Mouse (Mus musculus): ENCODE data around the gene Gm42674. TPM values are rescaled to one million over a fixed set of nuclear protein-coding genes. Genes with fewer than 3 reads are reported as not detected.

The Gm42674 gene
- polyA plus RNA-seq, 1 experiment, result not detected

GRCm38 (mm10) chr3:90627807-90628206 is 26.1 kb downstream of the Gm42674 start:
- no peaks in the 10 kb centered on the region; the same call in 1 of the 2 replicates for H3K4me1 ChIP-seq (ENCODE audit: control insufficient read depth, insufficient read depth, low read length)
- H3K27ac ChIP-seq (ENCODE audit: insufficient read depth, low read length), result no peak overlapping the region
- no peak overlapping the region for H3K4me3 ChIP-seq (ENCODE audit: insufficient read depth, low read length)
- peak; percentile 76 for TF ChIP-seq CTCF (IDR thresholded peaks at IDR 0.05; ENCODE audit: extremely low read depth, insufficient read depth, low read length)
- TF ChIP-seq POLR2A (IDR thresholded peaks at IDR 0.05; ENCODE audit: extremely low read depth, insufficient read depth, low read length), result no peak

- Histone ChIP-seq H3K4me3 (ENCODE audit: insufficient read depth, low read length) (no peak overlapping the region), H3K4me1 (ENCODE audit: control insufficient read depth, insufficient read depth, low read length) (no peaks in the 10 kb centered on the region), H3K27ac (ENCODE audit: insufficient read depth, low read length) (no peak overlapping the region)
- no peak for TF ChIP-seq POLR2A (IDR thresholded peaks at IDR 0.05; ENCODE audit: extremely low read depth, insufficient read depth, low read length)
Observed at GRCm38 (mm10) chr3:90629298-90629697, 27.6 kb downstream of the Gm42674 start.

- Histone ChIP-seq H3K4me3 (ENCODE audit: insufficient read depth, low read length) (no peak overlapping the region), H3K4me1 (ENCODE audit: control insufficient read depth, insufficient read depth, low read length) (no peaks in the 10 kb centered on the region), H3K27ac (ENCODE audit: insufficient read depth, low read length) (no peak overlapping the region)
- TF ChIP-seq POLR2A (IDR thresholded peaks at IDR 0.05; ENCODE audit: extremely low read depth, insufficient read depth, low read length) (no peak), CTCF (IDR thresholded peaks at IDR 0.05; ENCODE audit: extremely low read depth, insufficient read depth, low read length) (no peak)
Observed at GRCm38 (mm10) chr3:90631984-90632383, 30.3 kb downstream of the Gm42674 start.

- TF ChIP-seq CTCF (IDR thresholded peaks at IDR 0.05; ENCODE audit: extremely low read depth, insufficient read depth, low read length) (no peak), POLR2A (IDR thresholded peaks at IDR 0.05; ENCODE audit: extremely low read depth, insufficient read depth, low read length) (no peak)
- H3K27ac ChIP-seq (ENCODE audit: insufficient read depth, low read length), result no peak overlapping the region
- H3K4me1 ChIP-seq (ENCODE audit: control insufficient read depth, insufficient read depth, low read length), result no peaks in the 10 kb centered on the region
- no peak overlapping the region for H3K4me3 ChIP-seq (ENCODE audit: insufficient read depth, low read length)
Observed at GRCm38 (mm10) chr3:90638511-90639275, 37.0 kb downstream of the Gm42674 start.

GRCm38 (mm10) chr3:90639511-90640154 is 37.9 kb downstream of the Gm42674 start:
- no peak overlapping the region for H3K4me3 ChIP-seq (ENCODE audit: insufficient read depth, low read length)
- no peak overlapping the region for H3K27ac ChIP-seq (ENCODE audit: insufficient read depth, low read length)
- TF ChIP-seq CTCF (IDR thresholded peaks at IDR 0.05; ENCODE audit: extremely low read depth, insufficient read depth, low read length) (peak; percentile 50), POLR2A (IDR thresholded peaks at IDR 0.05; ENCODE audit: extremely low read depth, insufficient read depth, low read length) (no peak)
- no peaks in the 10 kb centered on the region for H3K4me1 ChIP-seq (ENCODE audit: control insufficient read depth, insufficient read depth, low read length)

GRCm38 (mm10) chr3:90640981-90641380 is 39.3 kb downstream of the Gm42674 start:
- TF ChIP-seq CTCF (IDR thresholded peaks at IDR 0.05; ENCODE audit: extremely low read depth, insufficient read depth, low read length) (no peak), POLR2A (IDR thresholded peaks at IDR 0.05; ENCODE audit: extremely low read depth, insufficient read depth, low read length) (no peak)
- no peak overlapping the region for H3K27ac ChIP-seq (ENCODE audit: insufficient read depth, low read length)
- H3K4me3 ChIP-seq (ENCODE audit: insufficient read depth, low read length), result no peak overlapping the region
- H3K4me1 ChIP-seq (ENCODE audit: control insufficient read depth, insufficient read depth, low read length), result no peaks in the 10 kb centered on the region

GRCm38 (mm10) chr3:90644220-90644619 is 42.5 kb downstream of the Gm42674 start:
- TF ChIP-seq POLR2A (IDR thresholded peaks at IDR 0.05; ENCODE audit: extremely low read depth, insufficient read depth, low read length) (no peak), CTCF (IDR thresholded peaks at IDR 0.05; ENCODE audit: extremely low read depth, insufficient read depth, low read length) (peak; percentile 56)
- H3K4me3 ChIP-seq (ENCODE audit: insufficient read depth, low read length), result no peak overlapping the region

GRCm38 (mm10) chr3:90647291-90647690 is 45.6 kb downstream of the Gm42674 start:
- H3K4me3 ChIP-seq (ENCODE audit: insufficient read depth, low read length), result no peak overlapping the region
- H3K27ac ChIP-seq (ENCODE audit: insufficient read depth, low read length), result no peak overlapping the region
- TF ChIP-seq POLR2A (IDR thresholded peaks at IDR 0.05; ENCODE audit: extremely low read depth, insufficient read depth, low read length) (no peak), CTCF (IDR thresholded peaks at IDR 0.05; ENCODE audit: extremely low read depth, insufficient read depth, low read length) (no peak)
- H3K4me1 ChIP-seq (ENCODE audit: control insufficient read depth, insufficient read depth, low read length), result peaks cover 2% of the 10 kb centered on the region; the same call in 1 of the 2 replicates

More at GRCm38 (mm10) chr3:90644220-90644619, 42.5 kb downstream of the Gm42674 start:
- Histone ChIP-seq H3K27ac (ENCODE audit: insufficient read depth, low read length) (no peak overlapping the region), H3K4me1 (ENCODE audit: control insufficient read depth, insufficient read depth, low read length) (peaks cover 2% of the 10 kb centered on the region; the same call in 1 of the 2 replicates)

GRCm38 (mm10) chr3:90648981-90649380 is 47.3 kb downstream of the Gm42674 start:
- Histone ChIP-seq H3K4me3 (ENCODE audit: insufficient read depth, low read length) (no peak overlapping the region), H3K4me1 (ENCODE audit: control insufficient read depth, insufficient read depth, low read length) (peaks cover 2% of the 10 kb centered on the region; the same call in 1 of the 2 replicates), H3K27ac (ENCODE audit: insufficient read depth, low read length) (peak overlapping the region; percentile 89; the same call in 1 of the 2 replicates)
- TF ChIP-seq CTCF (IDR thresholded peaks at IDR 0.05; ENCODE audit: extremely low read depth, insufficient read depth, low read length), result no peak
- no peak for TF ChIP-seq POLR2A (IDR thresholded peaks at IDR 0.05; ENCODE audit: extremely low read depth, insufficient read depth, low read length)

- Histone ChIP-seq H3K4me3 (ENCODE audit: insufficient read depth, low read length) (no peak overlapping the region), H3K4me1 (ENCODE audit: control insufficient read depth, insufficient read depth, low read length) (peaks cover 2% of the 10 kb centered on the region; the same call in 1 of the 2 replicates), H3K27ac (ENCODE audit: insufficient read depth, low read length) (no peak overlapping the region)
- TF ChIP-seq CTCF (IDR thresholded peaks at IDR 0.05; ENCODE audit: extremely low read depth, insufficient read depth, low read length) (no peak), POLR2A (IDR thresholded peaks at IDR 0.05; ENCODE audit: extremely low read depth, insufficient read depth, low read length) (no peak)
Observed at GRCm38 (mm10) chr3:90649832-90650231, 48.1 kb downstream of the Gm42674 start.

All from cortical plate, adult 2 months (tissue).